Mouse (Mus musculus): ENCODE data around the gene Pold1. TPM values are rescaled to one million over a fixed set of nuclear protein-coding genes. Genes with fewer than 3 reads are reported as not detected.
A peak's percentile ranks its signal among the peaks of the same experiment; 100 is the strongest.

The Pold1 gene
- total and polyA plus RNA-seq, 3 experiments: 54.6 to 252 (median 70.1) TPM

DNA sequence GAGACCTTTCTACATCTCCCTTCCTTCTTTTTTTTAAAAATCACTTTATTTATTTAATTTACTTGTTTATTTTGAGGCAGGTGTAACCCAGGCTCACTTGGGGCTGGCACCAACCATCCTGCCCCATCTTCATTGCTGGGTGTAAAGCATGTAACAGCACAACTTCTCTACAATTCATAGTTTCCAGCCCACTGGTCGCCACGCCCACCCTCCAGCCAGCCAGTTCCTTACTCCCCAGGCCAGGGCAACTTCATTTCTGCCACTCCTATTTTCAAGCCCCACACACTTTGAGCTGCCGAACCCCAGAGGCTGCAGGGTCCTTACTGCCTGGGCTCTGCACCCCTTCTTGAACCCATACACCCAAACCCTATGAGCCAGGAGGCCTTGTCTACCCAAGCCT is 27.7 kb downstream of the Pold1 start:
- Histone ChIP-seq H3K9me3 (replicated peaks) (no peaks in the 10 kb centered on the region), H3K27me3 (ENCODE audit: insufficient read depth, low read length) (peaks cover 57% of the 10 kb centered on the region), H3K4me1 (ENCODE audit: insufficient read depth, low read depth, low read length) (peaks cover 7% of the 10 kb centered on the region; the same call in 1 of the 2 replicates), H3K36me3 (replicated peaks) (no peaks in the 10 kb centered on the region), H3K4me3 (ENCODE audit: low read depth, low read length) (no peak overlapping the region)
- DNase-seq (ENCODE audit: low spot score): no peak
- TF ChIP-seq GATA1 (IDR thresholded peaks at IDR 0.05; ENCODE audit: borderline replicate concordance, low read length) (no peak), TAL1 (conservative IDR thresholded peaks at IDR 0.05; ENCODE audit: low read depth, low read length) (no peak), CTCF (IDR thresholded peaks at IDR 0.05; ENCODE audit: low read depth, low read length) (no peak), POLR2AphosphoS5 (IDR thresholded peaks at IDR 0.05; ENCODE audit: insufficient replicate concordance, low read depth, low read length) (no peak), GATA2 (IDR thresholded peaks at IDR 0.05; ENCODE audit: borderline replicate concordance, low read depth, low read length) (no peak)
- no peak for ATAC-seq (ENCODE audit: extremely low read depth, insufficient number of reproducible peaks, low FRiP score, poor library complexity, severe bottlenecking)

DNA sequence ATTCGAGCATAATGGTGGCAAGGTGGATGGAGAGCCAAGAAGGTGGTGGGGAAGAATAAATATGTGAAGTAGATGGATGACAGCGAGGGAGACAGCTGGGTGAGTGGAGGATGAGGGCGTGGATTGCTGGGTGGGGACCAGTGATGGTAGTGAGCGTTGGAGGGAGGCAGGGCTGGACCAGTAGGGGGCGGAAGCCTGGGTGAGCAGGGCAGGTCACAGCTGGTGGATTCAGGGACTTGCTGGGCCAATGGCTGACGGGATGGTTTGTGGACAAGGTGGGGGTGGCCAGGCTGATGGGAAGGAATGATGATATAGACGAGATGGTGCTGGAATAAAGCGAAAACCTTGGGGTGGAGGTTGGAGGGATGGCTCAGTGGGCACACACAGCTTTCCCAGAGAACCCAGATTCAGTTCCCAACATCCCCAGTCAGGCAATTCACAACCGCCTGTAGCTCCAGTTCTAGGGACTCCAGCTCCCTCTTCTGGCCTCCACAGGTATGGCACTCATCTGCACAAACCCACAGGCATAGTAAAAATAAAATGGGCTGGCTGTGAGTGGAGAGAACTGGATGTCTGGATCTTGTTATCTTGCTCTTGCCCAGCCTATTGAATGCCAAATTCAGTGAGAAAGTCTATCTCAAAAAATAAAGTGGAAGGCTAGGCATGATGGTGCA is 29.3 kb downstream of the Pold1 start:
- H3K4me3 ChIP-seq (ENCODE audit: low read depth, low read length): no peak overlapping the region
- no peaks in the 10 kb centered on the region for H3K36me3 ChIP-seq (replicated peaks)
- no peaks in the 10 kb centered on the region for H3K9me3 ChIP-seq (replicated peaks)
- no peak for TF ChIP-seq GATA2 (IDR thresholded peaks at IDR 0.05; ENCODE audit: borderline replicate concordance, low read depth, low read length)
- no peak for TF ChIP-seq TAL1 (conservative IDR thresholded peaks at IDR 0.05; ENCODE audit: low read depth, low read length)
- no peak for TF ChIP-seq GATA1 (IDR thresholded peaks at IDR 0.05; ENCODE audit: borderline replicate concordance, low read length)
- no peak for TF ChIP-seq CTCF (IDR thresholded peaks at IDR 0.05; ENCODE audit: low read depth, low read length)
- TF ChIP-seq POLR2AphosphoS5 (IDR thresholded peaks at IDR 0.05; ENCODE audit: insufficient replicate concordance, low read depth, low read length): no peak
- peaks cover 7% of the 10 kb centered on the region; the same call in 1 of the 2 replicates for H3K4me1 ChIP-seq (ENCODE audit: insufficient read depth, low read depth, low read length)
- DNase-seq (ENCODE audit: low spot score): no peak
- no peak for ATAC-seq (ENCODE audit: extremely low read depth, insufficient number of reproducible peaks, low FRiP score, poor library complexity, severe bottlenecking)
- peaks cover 47% of the 10 kb centered on the region for H3K27me3 ChIP-seq (ENCODE audit: insufficient read depth, low read length)

DNA sequence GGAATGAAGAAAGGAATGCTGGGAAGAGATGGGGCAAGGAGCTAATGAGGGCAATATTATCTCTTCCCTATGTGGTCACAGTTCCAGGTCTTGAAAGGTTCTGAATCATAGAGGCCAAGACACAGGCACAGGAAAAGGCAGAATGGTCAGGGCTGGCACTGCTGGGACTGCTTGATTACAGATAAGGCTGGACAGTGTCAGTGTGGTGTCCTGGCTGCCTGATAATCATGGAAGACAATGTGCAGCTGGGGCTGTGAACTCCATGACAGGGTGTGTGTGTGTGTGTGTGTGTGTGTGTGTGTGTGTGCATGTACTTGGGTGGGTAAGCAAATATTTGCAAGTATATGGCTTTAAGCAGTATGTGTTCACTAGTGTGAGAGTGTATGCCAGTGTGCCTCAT is 41.2 kb downstream of the Pold1 start:
- ATAC-seq (ENCODE audit: extremely low read depth, insufficient number of reproducible peaks, low FRiP score, poor library complexity, severe bottlenecking) (no peak), DNase-seq (ENCODE audit: low spot score) (no peak)
- peaks cover 46% of the 10 kb centered on the region; the same call in 1 of the 2 replicates for H3K27me3 ChIP-seq (ENCODE audit: insufficient read depth, low read length)
- no peak overlapping the region for H3K4me3 ChIP-seq (ENCODE audit: low read depth, low read length)
- H3K4me1 ChIP-seq (ENCODE audit: insufficient read depth, low read depth, low read length): no peaks in the 10 kb centered on the region; the same call in none of the 2 replicates
- TF ChIP-seq GATA1 (IDR thresholded peaks at IDR 0.05; ENCODE audit: borderline replicate concordance, low read length): no peak
- TF ChIP-seq CTCF (IDR thresholded peaks at IDR 0.05; ENCODE audit: low read depth, low read length): no peak
- no peak for TF ChIP-seq POLR2AphosphoS5 (IDR thresholded peaks at IDR 0.05; ENCODE audit: insufficient replicate concordance, low read depth, low read length)
- TF ChIP-seq TAL1 (conservative IDR thresholded peaks at IDR 0.05; ENCODE audit: low read depth, low read length): no peak
- no peak for TF ChIP-seq GATA2 (IDR thresholded peaks at IDR 0.05; ENCODE audit: borderline replicate concordance, low read depth, low read length)
- H3K9me3 ChIP-seq (replicated peaks): peaks cover 3% of the 10 kb centered on the region
- H3K36me3 ChIP-seq (replicated peaks): no peaks in the 10 kb centered on the region

DNA sequence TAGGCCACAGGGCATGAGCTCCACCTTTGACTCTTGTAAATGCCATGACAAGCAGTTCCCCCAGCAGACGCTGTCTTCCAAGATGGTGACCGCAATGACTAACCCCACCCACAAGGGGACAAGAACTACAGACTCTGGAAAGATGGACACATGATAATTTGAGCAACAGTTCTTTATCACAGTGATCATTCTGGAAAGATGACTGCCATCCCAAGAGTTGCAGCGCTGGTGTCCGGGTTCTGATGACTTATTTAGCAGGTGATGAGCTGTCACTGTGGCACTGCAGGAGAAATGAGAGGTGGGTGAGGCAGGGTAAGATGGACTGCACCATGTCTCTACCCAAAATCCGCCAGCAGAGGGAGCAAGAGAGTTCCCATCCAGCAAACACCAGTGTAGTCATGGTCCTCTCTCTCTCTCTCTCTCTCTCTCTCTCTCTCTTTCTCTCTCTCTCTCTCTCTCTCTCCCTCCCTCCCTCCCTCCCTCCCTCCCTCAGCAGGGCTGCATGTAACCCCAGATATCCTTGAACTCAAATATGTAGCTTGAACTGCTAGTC is 47.0 kb downstream of the Pold1 start:
- Histone ChIP-seq H3K27me3 (ENCODE audit: insufficient read depth, low read length) (peaks cover 22% of the 10 kb centered on the region; the same call in 1 of the 2 replicates), H3K4me1 (ENCODE audit: insufficient read depth, low read depth, low read length) (peaks cover 18% of the 10 kb centered on the region), H3K9me3 (replicated peaks) (no peaks in the 10 kb centered on the region), H3K4me3 (ENCODE audit: low read depth, low read length) (no peak overlapping the region), H3K36me3 (replicated peaks) (peaks cover 6% of the 10 kb centered on the region)
- DNase-seq (ENCODE audit: low spot score): peak; percentile 68
- ATAC-seq (ENCODE audit: extremely low read depth, insufficient number of reproducible peaks, low FRiP score, poor library complexity, severe bottlenecking): no peak
- TF ChIP-seq TAL1 (conservative IDR thresholded peaks at IDR 0.05; ENCODE audit: low read depth, low read length): no peak
- no peak for TF ChIP-seq GATA1 (IDR thresholded peaks at IDR 0.05; ENCODE audit: borderline replicate concordance, low read length)
- TF ChIP-seq CTCF (IDR thresholded peaks at IDR 0.05; ENCODE audit: low read depth, low read length): peak; percentile 83
- no peak for TF ChIP-seq POLR2AphosphoS5 (IDR thresholded peaks at IDR 0.05; ENCODE audit: insufficient replicate concordance, low read depth, low read length)

DNA sequence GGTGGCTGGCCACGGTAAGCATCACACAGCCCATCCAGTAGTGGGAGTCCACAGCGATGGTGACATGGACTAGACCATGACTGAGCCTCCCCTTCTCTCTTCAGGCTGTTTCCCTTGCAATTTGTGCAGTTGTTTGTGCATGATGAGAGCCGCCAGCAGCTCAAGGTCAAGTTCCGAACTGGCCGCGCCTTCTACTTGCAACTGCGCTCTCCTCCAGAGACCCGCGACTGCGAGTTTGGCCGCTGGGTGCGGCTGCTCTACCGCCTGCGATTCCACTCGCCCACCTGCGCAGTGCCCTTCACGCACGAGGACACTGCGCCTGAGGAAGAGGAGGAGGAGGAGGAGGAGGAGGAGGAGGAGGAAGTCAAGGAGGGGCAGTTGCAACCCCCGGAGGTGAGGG is 48.6 kb downstream of the Pold1 start:
- no peak for DNase-seq (ENCODE audit: low spot score)
- H3K27me3 ChIP-seq (ENCODE audit: insufficient read depth, low read length): peaks cover 13% of the 10 kb centered on the region; the same call in 1 of the 2 replicates
- H3K4me3 ChIP-seq (ENCODE audit: low read depth, low read length): no peak overlapping the region
- peaks cover 8% of the 10 kb centered on the region for H3K36me3 ChIP-seq (replicated peaks)
- no peaks in the 10 kb centered on the region for H3K9me3 ChIP-seq (replicated peaks)
- TF ChIP-seq CTCF (IDR thresholded peaks at IDR 0.05; ENCODE audit: low read depth, low read length) (no peak), POLR2AphosphoS5 (IDR thresholded peaks at IDR 0.05; ENCODE audit: insufficient replicate concordance, low read depth, low read length) (no peak), GATA1 (IDR thresholded peaks at IDR 0.05; ENCODE audit: borderline replicate concordance, low read length) (no peak), GATA2 (IDR thresholded peaks at IDR 0.05; ENCODE audit: borderline replicate concordance, low read depth, low read length) (no peak), TAL1 (conservative IDR thresholded peaks at IDR 0.05; ENCODE audit: low read depth, low read length) (no peak)
- peaks cover 27% of the 10 kb centered on the region for H3K4me1 ChIP-seq (ENCODE audit: insufficient read depth, low read depth, low read length)
- ATAC-seq (ENCODE audit: extremely low read depth, insufficient number of reproducible peaks, low FRiP score, poor library complexity, severe bottlenecking): no peak

DNA sequence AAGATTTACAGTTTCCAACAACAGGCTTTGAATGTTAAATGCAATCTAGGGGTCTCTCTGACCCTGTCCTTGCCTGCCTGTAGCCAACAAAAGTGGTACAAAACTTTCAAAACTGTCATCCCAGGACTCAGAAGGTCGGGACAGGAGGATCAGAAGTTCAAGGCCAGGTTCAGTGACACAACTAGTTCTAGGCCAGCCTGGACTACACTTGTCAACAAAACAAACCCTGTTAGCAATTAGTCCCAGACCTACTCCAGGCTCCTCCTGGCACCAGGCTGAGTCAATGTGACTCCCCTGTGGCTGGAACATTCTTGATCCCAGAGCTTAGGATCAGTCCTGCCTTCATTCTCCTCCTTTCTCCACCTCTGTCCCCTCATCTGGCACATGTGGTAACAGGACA is 49.7 kb downstream of the Pold1 start:
- no peak for DNase-seq (ENCODE audit: low spot score)
- H3K9me3 ChIP-seq (replicated peaks): no peaks in the 10 kb centered on the region
- ATAC-seq (ENCODE audit: extremely low read depth, insufficient number of reproducible peaks, low FRiP score, poor library complexity, severe bottlenecking): no peak
- peaks cover 18% of the 10 kb centered on the region for H3K36me3 ChIP-seq (replicated peaks)
- no peak overlapping the region for H3K4me3 ChIP-seq (ENCODE audit: low read depth, low read length)
- TF ChIP-seq GATA1 (IDR thresholded peaks at IDR 0.05; ENCODE audit: borderline replicate concordance, low read length): no peak
- peaks cover 11% of the 10 kb centered on the region; the same call in 1 of the 2 replicates for H3K27me3 ChIP-seq (ENCODE audit: insufficient read depth, low read length)
- H3K4me1 ChIP-seq (ENCODE audit: insufficient read depth, low read depth, low read length): peaks cover 33% of the 10 kb centered on the region
